Mouse (Mus musculus) left cerebral cortex, postnatal 14 days (tissue): ENCODE results near the gene Kirrel3. TPM values are rescaled to one million over a fixed set of nuclear protein-coding genes. Genes with fewer than 3 reads are reported as not detected.

ENCODE experiments used
- DNase-seq, 2 experiments: peaks; one replicate each; pipeline ENCODE4 v3.0.0; 2021 to 2022; ENCODE audit warnings: low spot score in 2 of 2, mixed read lengths in 1 of 2
- intact Hi-C: fragments of 180-260 bp; cut with DNase I; formaldehyde crosslinking; loops from one replicate; pipeline ENCODE4 v1.15.1; 2025
- total RNA-seq, 2 experiments: library from RNA; stranded (reverse); gene quantifications; 2 replicates each; pipeline ENCODE4 v1.2.3; 2021

The Kirrel3 gene
- total RNA-seq, 2 experiments from 2014 or later: 72.5 to 75.9 TPM

- DNase-seq: no peak
- intact Hi-C loops: no loop called here
Observed at GRCm38 (mm10) chr9:34721478-34722197, 235.9 kb downstream of the Kirrel3 start.

- intact Hi-C loops: no loop called here
- DNase-seq: no peak
Observed at GRCm38 (mm10) chr9:34722198-34722550, 236.5 kb downstream of the Kirrel3 start.

- intact Hi-C loops: no loop called here
- DNase-seq: peak in 1 of 2 experiments; percentile 30
Observed at GRCm38 (mm10) chr9:34732507-34732906, 246.8 kb downstream of the Kirrel3 start.

- intact Hi-C loops: no loop called here
- no peak for DNase-seq
Observed at GRCm38 (mm10) chr9:34733579-34733978, 247.9 kb downstream of the Kirrel3 start.

GRCm38 (mm10) chr9:34734991-34735390, 249.3 kb downstream of the Kirrel3 start:
- no peak for DNase-seq
- intact Hi-C loops: no loop called here

GRCm38 (mm10) chr9:34739431-34739830, 253.7 kb downstream of the Kirrel3 start:
- intact Hi-C loops: no loop called here
- no peak for DNase-seq

- no peak for DNase-seq
- intact Hi-C loops: no loop called here
Observed at GRCm38 (mm10) chr9:34740814-34741213, 255.1 kb downstream of the Kirrel3 start.

- no peak for DNase-seq
- intact Hi-C loops: loop anchor here (2.0 kb wide), 1 partner anchor 249 kb away; no protein-coding TSS in a partner anchor
Observed at GRCm38 (mm10) chr9:34748003-34748402, 262.3 kb downstream of the Kirrel3 start.

- DNase-seq: no peak
Observed at GRCm38 (mm10) chr9:34749161-34749560, 263.5 kb downstream of the Kirrel3 start.

GRCm38 (mm10) chr9:34749877-34750276, 264.2 kb downstream of the Kirrel3 start:
- intact Hi-C loops: loop anchor here (2.0 kb wide), 1 partner anchor 251 kb away; no protein-coding TSS in a partner anchor
- no peak for DNase-seq

More at GRCm38 (mm10) chr9:34749161-34749560, 263.5 kb downstream of the Kirrel3 start:
- intact Hi-C loops: loop anchor here (2.0 kb wide), 1 partner anchor 250 kb away; no protein-coding TSS in a partner anchor

GRCm38 (mm10) chr9:34750887-34751286, 265.2 kb downstream of the Kirrel3 start:
- intact Hi-C loops: no loop called here

GRCm38 (mm10) chr9:34752076-34752800, 266.5 kb downstream of the Kirrel3 start:
- DNase-seq: peak in 1 of 2 experiments; percentile 39
- intact Hi-C loops: no loop called here

More at GRCm38 (mm10) chr9:34750887-34751286, 265.2 kb downstream of the Kirrel3 start:
- no peak for DNase-seq

- intact Hi-C loops: no loop called here
- DNase-seq: peak; percentile 81 to 84
Observed at GRCm38 (mm10) chr9:34752801-34753170, 267.1 kb downstream of the Kirrel3 start.

- intact Hi-C loops: no loop called here
- DNase-seq: no peak
Observed at GRCm38 (mm10) chr9:34753891-34754290, 268.2 kb downstream of the Kirrel3 start.

- intact Hi-C loops: no loop called here
- DNase-seq: no peak
Observed at GRCm38 (mm10) chr9:34754523-34755097, 268.9 kb downstream of the Kirrel3 start.

- intact Hi-C loops: no loop called here
- no peak for DNase-seq
Observed at GRCm38 (mm10) chr9:34756055-34756454, 270.4 kb downstream of the Kirrel3 start.

- no peak for DNase-seq
- intact Hi-C loops: no loop called here
Observed at GRCm38 (mm10) chr9:34758925-34759324, 273.2 kb downstream of the Kirrel3 start.

- no peak for DNase-seq
- intact Hi-C loops: loop anchor here (10.0 kb wide), 1 partner anchor 254 kb away; no protein-coding TSS in a partner anchor
Observed at GRCm38 (mm10) chr9:34760521-34760920, 274.8 kb downstream of the Kirrel3 start.

GRCm38 (mm10) chr9:34766792-34767623, 281.3 kb downstream of the Kirrel3 start:
- intact Hi-C loops: loop anchor here (10.0 kb wide), 1 partner anchor 248 kb away; no protein-coding TSS in a partner anchor

More at GRCm38 (mm10) chr9:34766792-34767623, 281.3 kb downstream of the Kirrel3 start:
- DNase-seq: no peak
